Mouse (Mus musculus): ENCODE results near the gene Sele. TPM values are rescaled to one million over a fixed set of nuclear protein-coding genes. Genes with fewer than 3 reads are reported as not detected.
"Not testable (repeated sequence)": the region's sequence is repeated elsewhere in the genome, so short reads cannot be mapped to it uniquely, and the experiment has no call there.

Sele gene
- polyA plus RNA-seq (2016; fragmentation: Nextera tagmentation; extraction: Ambion mirVana) = 0.37 and 0.46 TPM in 2 replicates

DNA sequence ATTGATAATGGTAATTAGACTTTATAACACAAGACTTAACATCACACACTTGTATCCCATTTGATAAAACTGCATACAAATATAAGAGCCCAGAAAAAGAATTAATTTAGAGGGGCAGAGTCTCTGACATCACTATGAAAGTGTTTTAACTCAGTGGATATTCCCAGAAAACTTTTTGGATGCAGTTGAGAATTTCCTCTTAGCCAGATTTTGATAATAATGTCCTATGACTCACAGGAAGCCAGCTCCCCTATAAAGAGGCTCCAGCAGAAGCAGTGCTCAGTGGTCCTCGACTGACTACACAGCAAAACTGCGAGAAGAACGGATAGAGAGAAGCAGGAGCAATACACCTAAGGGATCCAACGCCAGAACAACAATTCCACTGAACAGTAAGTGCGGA, at the start of gene Sele:
TSS of gene Sele (plus strand) at position 301 of the 400 bp plus-strand sequence.
- WGBS = 65% methylated on average over 5 of the region's 5 CpGs
- no peaks in the 10 kb centered on the region for H3K9me3 ChIP-seq (replicated peaks)
- H3K27ac ChIP-seq (ENCODE audit: poor library complexity, severe bottlenecking) = no peak within 1 kb of the TSS
- H3K4me1 ChIP-seq (replicated peaks) = no peaks in the 10 kb centered on the region; the same call in 1 of the 2 replicates
- no peak within 1 kb of the TSS for H3K4me3 ChIP-seq
- no peaks in the 10 kb centered on the region for H3K27me3 ChIP-seq (replicated peaks)
- no peak for ATAC-seq (ENCODE audit: insufficient number of reproducible peaks, low FRiP score)
- H3K36me3 ChIP-seq = no peaks in the 10 kb centered on the region
- no peak within 1 kb of the TSS for H3K4me2 ChIP-seq
- no peak within 1 kb of the TSS for H3K9ac ChIP-seq

- no peak overlapping the region for H3K4me3 ChIP-seq
- ATAC-seq (ENCODE audit: insufficient number of reproducible peaks, low FRiP score) = no peak
- no peaks in the 10 kb centered on the region for H3K27me3 ChIP-seq (replicated peaks)
- no peaks in the 10 kb centered on the region for H3K36me3 ChIP-seq
- WGBS = 65% methylated on average over 6 of the region's 6 CpGs
- H3K9me3 ChIP-seq (replicated peaks) = no peaks in the 10 kb centered on the region
- H3K4me1 ChIP-seq (replicated peaks) = no peaks in the 10 kb centered on the region
- H3K27ac ChIP-seq (ENCODE audit: poor library complexity, severe bottlenecking) = no peak overlapping the region
- no peak overlapping the region for H3K4me2 ChIP-seq
- no peak overlapping the region for H3K9ac ChIP-seq
Measured at GRCm38 (mm10) chr1:164001831-164002452, 46.1 kb upstream of the Sele start.

DNA sequence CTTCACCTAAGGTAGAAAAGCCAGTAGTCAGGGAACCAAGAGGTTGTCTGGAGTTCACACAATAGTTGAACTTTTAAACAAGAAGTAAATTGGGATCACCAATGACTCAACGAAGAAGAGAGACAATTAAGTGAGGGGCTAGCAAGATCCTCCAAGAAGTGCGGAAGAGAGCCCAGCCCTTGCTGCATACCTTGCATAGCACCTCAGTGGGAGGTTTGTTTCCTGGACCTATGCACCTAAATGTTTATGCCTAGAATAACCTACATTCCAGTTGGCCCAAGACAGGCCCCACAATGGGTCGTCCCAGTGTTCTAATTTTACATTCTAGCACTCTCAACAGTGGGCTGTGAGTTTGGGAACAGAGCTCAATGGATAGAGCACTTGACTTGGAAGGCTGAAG, 43.7 kb upstream of the Sele start:
- no peak for ATAC-seq (ENCODE audit: insufficient number of reproducible peaks, low FRiP score)
- WGBS = 71% methylated on average over 3 of the region's 3 CpGs
- Histone ChIP-seq H3K4me1 (replicated peaks) (no peaks in the 10 kb centered on the region), H3K9ac (no peak overlapping the region), H3K4me2 (no peak overlapping the region), H3K27me3 (replicated peaks) (no peaks in the 10 kb centered on the region), H3K27ac (ENCODE audit: poor library complexity, severe bottlenecking) (no peak overlapping the region), H3K4me3 (no peak overlapping the region), H3K9me3 (replicated peaks) (no peaks in the 10 kb centered on the region), H3K36me3 (no peaks in the 10 kb centered on the region)

DNA sequence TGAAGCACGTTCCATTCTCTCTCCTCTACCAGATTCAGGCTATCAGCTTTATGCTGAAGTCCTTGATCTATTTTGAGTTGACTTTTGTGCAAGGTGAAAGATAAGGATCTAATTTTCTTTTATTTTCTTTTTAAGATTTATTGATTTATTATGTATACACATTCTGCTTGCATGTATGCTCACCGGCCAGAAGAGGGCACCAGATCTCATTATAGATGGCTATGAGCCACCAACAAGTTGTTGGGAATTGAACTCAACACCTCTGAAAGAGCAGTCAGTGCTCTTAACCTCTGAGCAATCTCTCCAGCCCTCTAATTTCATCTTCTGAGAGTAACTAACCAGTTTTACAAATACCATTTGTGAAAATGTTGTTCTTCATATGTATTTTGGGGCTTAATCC, 38.8 kb upstream of the Sele start:
- H3K9ac ChIP-seq = no peak overlapping the region
- H3K27ac ChIP-seq (ENCODE audit: poor library complexity, severe bottlenecking) = no peak overlapping the region
- H3K4me2 ChIP-seq = no peak overlapping the region
- no peak for ATAC-seq (ENCODE audit: insufficient number of reproducible peaks, low FRiP score)
- no peaks in the 10 kb centered on the region for H3K27me3 ChIP-seq (replicated peaks)
- H3K36me3 ChIP-seq = no peaks in the 10 kb centered on the region
- no peaks in the 10 kb centered on the region for H3K9me3 ChIP-seq (replicated peaks)
- H3K4me3 ChIP-seq = no peak overlapping the region
- WGBS = 47% methylated on average over 2 of the region's 2 CpGs
- no peaks in the 10 kb centered on the region for H3K4me1 ChIP-seq (replicated peaks)

DNA sequence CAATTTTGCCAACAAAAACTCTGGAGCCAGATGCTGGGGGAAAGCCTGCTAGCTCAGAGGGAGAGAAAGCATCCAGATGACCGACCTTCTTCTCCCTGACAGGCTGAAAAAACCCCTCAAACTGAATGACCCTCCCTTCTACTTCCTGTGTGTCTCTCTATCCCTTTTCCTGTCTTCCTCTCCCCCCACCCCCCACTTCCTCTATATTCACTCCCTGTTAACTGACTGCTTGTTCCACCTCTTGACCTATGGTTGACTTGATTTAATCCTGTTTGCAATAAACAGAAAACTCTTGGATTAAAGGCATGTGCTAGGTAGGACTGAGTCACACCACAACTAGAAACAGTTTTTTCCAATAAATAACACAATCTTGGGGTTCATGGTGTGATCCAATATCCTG, 33.4 kb upstream of the Sele start:
- Histone ChIP-seq H3K9me3 (replicated peaks) (no peaks in the 10 kb centered on the region), H3K36me3 (no peaks in the 10 kb centered on the region), H3K9ac (no peak overlapping the region), H3K4me3 (no peak overlapping the region), H3K4me1 (replicated peaks) (no peaks in the 10 kb centered on the region), H3K27me3 (replicated peaks) (no peaks in the 10 kb centered on the region), H3K4me2 (no peak overlapping the region), H3K27ac (ENCODE audit: poor library complexity, severe bottlenecking) (no peak overlapping the region)
- no peak for ATAC-seq (ENCODE audit: insufficient number of reproducible peaks, low FRiP score)
- 50% methylated on average over 1 of the region's 1 CpGs for WGBS

GRCm38 (mm10) chr1:164018221-164018896, 29.7 kb upstream of the Sele start:
- H3K4me3 ChIP-seq = no peak overlapping the region
- no peaks in the 10 kb centered on the region for H3K27me3 ChIP-seq (replicated peaks)
- H3K4me2 ChIP-seq = no peak overlapping the region
- H3K9ac ChIP-seq = no peak overlapping the region
- no peak overlapping the region for H3K27ac ChIP-seq (ENCODE audit: poor library complexity, severe bottlenecking)
- 84% methylated on average over 16 of the region's 16 CpGs for WGBS
- no peaks in the 10 kb centered on the region for H3K36me3 ChIP-seq
- ATAC-seq (ENCODE audit: insufficient number of reproducible peaks, low FRiP score) = no peak
- H3K9me3 ChIP-seq (replicated peaks) = no peaks in the 10 kb centered on the region
- no peaks in the 10 kb centered on the region for H3K4me1 ChIP-seq (replicated peaks)

GRCm38 (mm10) chr1:164019789-164020188, 28.2 kb upstream of the Sele start:
- WGBS = 55% methylated on average over 6 of the region's 6 CpGs
- no peaks in the 10 kb centered on the region for H3K9me3 ChIP-seq (replicated peaks)
- no peak for ATAC-seq (ENCODE audit: insufficient number of reproducible peaks, low FRiP score)

DNA sequence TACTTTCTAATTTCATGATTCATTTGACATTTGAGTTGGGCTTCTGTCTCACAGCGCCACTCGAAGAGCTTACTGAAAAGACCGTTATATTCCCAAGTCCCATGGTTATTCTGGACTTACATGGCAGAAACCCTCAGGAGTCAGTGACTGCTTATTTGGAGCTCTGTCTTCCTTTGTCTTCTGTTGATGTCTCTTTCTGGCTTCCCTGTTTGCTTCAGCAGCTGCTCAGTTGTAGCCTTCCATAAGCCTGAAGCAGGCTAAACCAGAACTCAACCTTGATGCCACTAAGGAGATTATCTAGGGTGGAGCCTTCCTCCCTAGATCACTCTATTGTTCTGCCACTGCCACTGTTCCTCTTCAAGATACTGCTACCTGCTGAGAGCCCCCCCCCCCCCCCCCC, 27.3 kb upstream of the Sele start:
- ATAC-seq (ENCODE audit: insufficient number of reproducible peaks, low FRiP score); H3K36me3 ChIP-seq; H3K4me3 ChIP-seq; H3K9me3 ChIP-seq (replicated peaks); H3K4me1 ChIP-seq (replicated peaks); H3K4me2 ChIP-seq; H3K27me3 ChIP-seq (replicated peaks); H3K27ac ChIP-seq (ENCODE audit: poor library complexity, severe bottlenecking); H3K9ac ChIP-seq: not testable (repeated sequence)
- 81% methylated on average over 3 of the region's 3 CpGs for WGBS

More at GRCm38 (mm10) chr1:164019789-164020188, 28.2 kb upstream of the Sele start:
- Histone ChIP-seq H3K4me2 (no peak overlapping the region), H3K27ac (ENCODE audit: poor library complexity, severe bottlenecking) (no peak overlapping the region), H3K9ac (no peak overlapping the region), H3K36me3 (no peaks in the 10 kb centered on the region), H3K4me3 (no peak overlapping the region), H3K4me1 (replicated peaks) (no peaks in the 10 kb centered on the region), H3K27me3 (replicated peaks) (no peaks in the 10 kb centered on the region)

DNA sequence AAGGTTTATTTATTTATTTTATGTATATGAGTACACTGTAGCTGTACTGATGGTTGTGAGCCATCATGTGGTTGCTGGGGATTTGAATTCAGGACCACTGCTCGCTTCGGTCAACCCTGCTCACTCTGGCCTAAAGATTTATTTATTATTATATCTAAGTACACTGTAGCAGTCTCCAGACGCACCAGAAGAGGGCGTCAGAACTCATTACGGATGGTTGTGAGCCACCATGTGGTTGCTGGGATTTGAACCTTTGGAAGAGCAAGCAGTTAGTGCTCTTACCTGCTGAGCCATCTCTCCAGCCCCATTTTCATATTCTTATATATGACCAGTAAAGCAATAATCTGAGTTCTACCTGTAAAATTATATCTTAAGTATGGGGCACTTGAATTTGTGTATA, 25.9 kb upstream of the Sele start:
- H3K4me1 ChIP-seq (replicated peaks); ATAC-seq (ENCODE audit: insufficient number of reproducible peaks, low FRiP score); H3K9ac ChIP-seq; H3K4me2 ChIP-seq; H3K27ac ChIP-seq (ENCODE audit: poor library complexity, severe bottlenecking); H3K4me3 ChIP-seq; H3K27me3 ChIP-seq (replicated peaks); H3K9me3 ChIP-seq (replicated peaks); H3K36me3 ChIP-seq: not testable (repeated sequence)
- 71% methylated on average over 5 of the region's 5 CpGs for WGBS

DNA sequence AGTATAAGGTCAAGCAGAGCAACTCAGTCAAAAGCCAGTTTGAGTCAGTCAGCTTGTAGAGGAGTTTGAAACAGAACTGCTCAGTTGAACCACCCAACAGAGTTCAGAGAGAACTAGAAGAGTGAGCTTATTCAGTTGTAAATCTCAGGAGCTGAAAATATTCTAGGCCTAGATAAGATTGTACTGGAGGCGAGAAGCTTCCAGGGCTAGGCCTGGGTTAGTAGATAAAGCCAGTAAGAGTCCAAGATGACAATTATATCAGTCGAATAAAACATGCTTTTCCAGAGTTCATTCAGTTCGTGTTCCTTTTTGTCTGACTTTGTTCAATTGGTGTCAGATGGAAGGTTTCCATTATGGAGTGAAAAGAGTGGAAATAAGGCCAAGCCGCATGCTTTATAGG, 22.3 kb upstream of the Sele start:
- H3K9ac ChIP-seq = no peak overlapping the region
- H3K36me3 ChIP-seq = no peaks in the 10 kb centered on the region
- H3K4me3 ChIP-seq = no peak overlapping the region
- no peaks in the 10 kb centered on the region for H3K27me3 ChIP-seq (replicated peaks)
- no peak overlapping the region for H3K27ac ChIP-seq (ENCODE audit: poor library complexity, severe bottlenecking)
- 62% methylated on average over 4 of the region's 4 CpGs for WGBS
- H3K4me2 ChIP-seq = no peak overlapping the region
- no peaks in the 10 kb centered on the region for H3K4me1 ChIP-seq (replicated peaks)
- no peaks in the 10 kb centered on the region for H3K9me3 ChIP-seq (replicated peaks)
- no peak for ATAC-seq (ENCODE audit: insufficient number of reproducible peaks, low FRiP score)

GRCm38 (mm10) chr1:164027416-164027815, 20.6 kb upstream of the Sele start:
- ATAC-seq (ENCODE audit: insufficient number of reproducible peaks, low FRiP score) = no peak
- no peak overlapping the region for H3K4me2 ChIP-seq
- no peaks in the 10 kb centered on the region for H3K36me3 ChIP-seq
- H3K4me3 ChIP-seq = no peak overlapping the region
- H3K27ac ChIP-seq (ENCODE audit: poor library complexity, severe bottlenecking) = no peak overlapping the region
- WGBS = 50% methylated on average over 5 of the region's 5 CpGs
- no peaks in the 10 kb centered on the region for H3K27me3 ChIP-seq (replicated peaks)
- no peaks in the 10 kb centered on the region for H3K4me1 ChIP-seq (replicated peaks)
- no peak overlapping the region for H3K9ac ChIP-seq
- no peaks in the 10 kb centered on the region for H3K9me3 ChIP-seq (replicated peaks)

Measured in heart, embryonic 12.5 days (tissue).